Mouse (Mus musculus) forelimb bud, embryonic 11.5 days (tissue): ENCODE measurements around the gene Rsrc1.
"Not testable (repeated sequence)": the region's sequence is repeated elsewhere in the genome, so short reads cannot be mapped to it uniquely, and the experiment has no call there.

Experiments
- DNase-seq: peaks from one replicate; pipeline ENCODE4 v3.0.0-alpha.2; 2012; ENCODE audit warnings: low read depth, low spot score

The Rsrc1 gene

GRCm38 (mm10) chr3:66985539-66986286, 4.5 kb downstream of the Rsrc1 start:
- peak; percentile 88 for DNase-seq

- no peak for DNase-seq
These were observed 5.0 kb downstream of the Rsrc1 start for GRCm38 (mm10) chr3:66986287-66986560.

GRCm38 (mm10) chr3:66996820-66997219, 15.6 kb downstream of the Rsrc1 start:
- no peak for DNase-seq

- peak; percentile 43 for DNase-seq
These were observed 55.3 kb downstream of the Rsrc1 start for GRCm38 (mm10) chr3:67036387-67037062.

- DNase-seq = no peak
These were observed 78.6 kb downstream of the Rsrc1 start for GRCm38 (mm10) chr3:67059755-67060154.

GRCm38 (mm10) chr3:67070575-67071488, 89.6 kb downstream of the Rsrc1 start:
- peak; percentile 77 for DNase-seq

- DNase-seq = not testable (repeated sequence)
These were observed 92.5 kb downstream of the Rsrc1 start for GRCm38 (mm10) chr3:67073653-67074052.

- no peak for DNase-seq
These were observed 94.3 kb downstream of the Rsrc1 start for GRCm38 (mm10) chr3:67075484-67075883.

- DNase-seq = no peak
These were observed 103.6 kb downstream of the Rsrc1 start for GRCm38 (mm10) chr3:67084742-67085141.

- DNase-seq = no peak
These were observed 127.2 kb downstream of the Rsrc1 start for GRCm38 (mm10) chr3:67108428-67108827.

GRCm38 (mm10) chr3:67116317-67116716, 135.1 kb downstream of the Rsrc1 start:
- no peak for DNase-seq

GRCm38 (mm10) chr3:67132521-67132920, 151.3 kb downstream of the Rsrc1 start:
- DNase-seq = no peak

GRCm38 (mm10) chr3:67135749-67136375, 154.7 kb downstream of the Rsrc1 start:
- DNase-seq = no peak

GRCm38 (mm10) chr3:67144952-67145351, 163.8 kb downstream of the Rsrc1 start:
- DNase-seq = no peak

- no peak for DNase-seq
These were observed 165.1 kb downstream of the Rsrc1 start for GRCm38 (mm10) chr3:67146280-67146679.

- no peak for DNase-seq
These were observed 166.1 kb downstream of the Rsrc1 start for GRCm38 (mm10) chr3:67147246-67147645.

- peak; percentile 28 for DNase-seq
These were observed 216.0 kb downstream of the Rsrc1 start for GRCm38 (mm10) chr3:67197179-67197578.

GRCm38 (mm10) chr3:67213047-67213457, 231.9 kb downstream of the Rsrc1 start:
- DNase-seq = peak; percentile 7

- no peak for DNase-seq
These were observed 251.5 kb downstream of the Rsrc1 start for GRCm38 (mm10) chr3:67232617-67233241.

- not testable (repeated sequence) for DNase-seq
These were observed 261.3 kb downstream of the Rsrc1 start for GRCm38 (mm10) chr3:67242451-67242850.

GRCm38 (mm10) chr3:67267448-67267847, 286.3 kb downstream of the Rsrc1 start:
- no peak for DNase-seq
